Mouse (Mus musculus) MEL (cell line): ENCODE measurements at regions not wholly inside any gene's neighbourhood (a gene's known extent, or its start where the extent isn't known, plus 50 kb on each side); places are given as distances from the start of the nearest gene placed in this dataset.
A peak's percentile ranks its signal among the peaks of the same experiment; 100 is the strongest.

Source experiments
- DNase-seq: peaks from one replicate; pipeline ENCODE4 v3.0.0; 2011; ENCODE audit warnings: low read depth, low spot score
- H3K27ac ChIP-seq: 2 replicates; pipeline ENCODE4 v1.5.1; 2012; ENCODE audit warnings: low read depth, mild to moderate bottlenecking, control low read depth, low read length, moderate library complexity; ENCODE audit not compliant: control insufficient read depth
- H3K27me3 ChIP-seq, 2 experiments: fragments of 150-350 bp in 1 of 2; sonication (generic) in 1 of 2; 2 replicates each; pipeline ENCODE4 v1.6.1; 2012; ENCODE audit warnings: low read length in 2 of 2, mild to moderate bottlenecking in 2 of 2, improper control_type of control experiment in 1 of 2, moderate library complexity in 1 of 2; ENCODE audit not compliant: insufficient read depth in 2 of 2, control insufficient read depth in 1 of 2
- H3K36me3 ChIP-seq, 2 experiments: 2 replicates each; pipeline ENCODE4 v1.6.1; 2012 to 2014; ENCODE audit warnings: low read length in 2 of 2, improper control_type of control experiment in 1 of 2, inconsistent platforms in 1 of 2, mild to moderate bottlenecking in 1 of 2; ENCODE audit not compliant: insufficient read depth in 2 of 2, control insufficient read depth in 1 of 2
- H3K4me1 ChIP-seq, 2 experiments: fragments of 150-350 bp in 1 of 2; sonication (generic) in 1 of 2; 2 replicates each; pipeline ENCODE4 v1.6.1; 2012; ENCODE audit warnings: low read length in 2 of 2, improper control_type of control experiment in 1 of 2, mild to moderate bottlenecking in 1 of 2; ENCODE audit not compliant: insufficient read depth in 2 of 2, control insufficient read depth in 1 of 2
- H3K4me3 ChIP-seq, 2 experiments: fragments of 150-350 bp in 1 of 2; sonication (generic) in 1 of 2; 2 replicates each; pipeline ENCODE4 v1.5.1; 2012; ENCODE audit warnings: low read depth in 2 of 2, low read length in 2 of 2, mild to moderate bottlenecking in 2 of 2, moderate library complexity in 2 of 2, control low read depth in 1 of 2, improper control_type of control experiment in 1 of 2; ENCODE audit not compliant: control insufficient read depth in 1 of 2, insufficient read depth in 1 of 2
- H3K79me2 ChIP-seq: 2 replicates; pipeline ENCODE4 v1.6.1; 2012; ENCODE audit warnings: mild to moderate bottlenecking, low read length, moderate library complexity; ENCODE audit not compliant: control insufficient read depth, poor library complexity, insufficient read depth
- H3K9ac ChIP-seq: 2 replicates; pipeline ENCODE4 v1.6.1; 2012; ENCODE audit warnings: low read depth, mild to moderate bottlenecking, control low read depth, low read length, moderate library complexity; ENCODE audit not compliant: control insufficient read depth, poor library complexity, severe bottlenecking
- H3K9me3 ChIP-seq: fragments of 150-350 bp; sonication (generic); replicated peaks from 2 replicates; pipeline ENCODE4 v1.6.1; 2012; ENCODE audit warnings: mild to moderate bottlenecking, low read length, improper control_type of control experiment, moderate library complexity; ENCODE audit not compliant: insufficient read depth
- CTCF ChIP-seq, 3 experiments: IDR thresholded peaks in 2 of 3; conservative IDR thresholded peaks in 1 of 3; 2 replicates each; pipeline ENCODE4 v1.5.1; 2011 to 2012; ENCODE audit warnings: low read length in 3 of 3, low read depth in 2 of 3, mild to moderate bottlenecking in 2 of 3, improper control_type of control experiment in 1 of 3, inconsistent platforms in 1 of 3, mixed read lengths in 1 of 3, moderate library complexity in 1 of 3; ENCODE audit not compliant: control insufficient read depth in 1 of 3, insufficient read depth in 1 of 3, poor library complexity in 1 of 3, severe bottlenecking in 1 of 3
- GABPA ChIP-seq: IDR thresholded peaks from 2 replicates; pipeline ENCODE4 v1.6.1; 2012; ENCODE audit warnings: low read depth, mild to moderate bottlenecking, inconsistent platforms, low read length, improper control_type of control experiment, moderate library complexity
- GATA1 ChIP-seq: IDR thresholded peaks from 2 replicates; pipeline ENCODE4 v1.6.1; 2011; ENCODE audit warnings: low read depth, low read length, improper control_type of control experiment
- HCFC1 ChIP-seq: IDR thresholded peaks from 2 replicates; pipeline ENCODE4 v1.6.1; 2012; ENCODE audit warnings: low read depth, mild to moderate bottlenecking, inconsistent platforms, low read length, improper control_type of control experiment, moderate library complexity
- JUND ChIP-seq: IDR thresholded peaks from 2 replicates; pipeline ENCODE4 v1.6.1; 2011; ENCODE audit warnings: low read depth, mild to moderate bottlenecking, improper control_type of control experiment, low read length
- KAT2A ChIP-seq: conservative IDR thresholded peaks from 2 replicates; pipeline ENCODE4 v1.6.1; 2012; ENCODE audit warnings: low read depth, low read length, improper control_type of control experiment, inconsistent platforms
- MAX ChIP-seq: IDR thresholded peaks from 2 replicates; pipeline ENCODE4 v1.6.1; 2011; ENCODE audit warnings: low read length, improper control_type of control experiment
- MAZ ChIP-seq: IDR thresholded peaks from 2 replicates; pipeline ENCODE4 v1.6.1; 2012; ENCODE audit warnings: low read depth, mild to moderate bottlenecking, inconsistent platforms, low read length, improper control_type of control experiment
- MXI1 ChIP-seq: IDR thresholded peaks from 2 replicates; pipeline ENCODE4 v1.6.1; 2011; ENCODE audit warnings: mild to moderate bottlenecking, low read depth, low read length, improper control_type of control experiment
- MYB ChIP-seq: IDR thresholded peaks from 2 replicates; pipeline ENCODE4 v1.6.1; 2011; ENCODE audit warnings: mild to moderate bottlenecking, low read depth, low read length, improper control_type of control experiment
- NRF1 ChIP-seq: IDR thresholded peaks from 2 replicates; pipeline ENCODE4 v1.6.1; 2014; ENCODE audit warnings: low read depth, mild to moderate bottlenecking, inconsistent platforms, low read length, improper control_type of control experiment, moderate library complexity; ENCODE audit not compliant: poor library complexity, insufficient read depth, severe bottlenecking
- POLR2A ChIP-seq, 2 experiments: IDR thresholded peaks; 2 replicates each; pipeline ENCODE4 v1.6.1; 2011 to 2012; ENCODE audit warnings: low read length in 2 of 2, mild to moderate bottlenecking in 2 of 2, control low read depth in 1 of 2, improper control_type of control experiment in 1 of 2, low read depth in 1 of 2, moderate library complexity in 1 of 2; ENCODE audit not compliant: control insufficient read depth in 1 of 2, insufficient read depth in 1 of 2, poor library complexity in 1 of 2
- POLR2AphosphoS2 ChIP-seq: IDR thresholded peaks from 2 replicates; pipeline ENCODE4 v1.6.1; 2011; ENCODE audit warnings: low read length, improper control_type of control experiment
- RAD21 ChIP-seq: IDR thresholded peaks from 2 replicates; pipeline ENCODE4 v1.6.1; 2011; ENCODE audit warnings: mild to moderate bottlenecking, low read depth, low read length, improper control_type of control experiment
- SIN3A ChIP-seq: IDR thresholded peaks from 2 replicates; pipeline ENCODE4 v1.6.1; 2012; ENCODE audit warnings: low read length, improper control_type of control experiment, inconsistent platforms
- USF2 ChIP-seq, 2 experiments: IDR thresholded peaks; 2 replicates each; pipeline ENCODE4 v1.6.1; 2011 to 2012; ENCODE audit warnings: improper control_type of control experiment in 2 of 2, low read length in 2 of 2, borderline replicate concordance in 1 of 2, inconsistent platforms in 1 of 2, low read depth in 1 of 2, mild to moderate bottlenecking in 1 of 2; ENCODE audit not compliant: insufficient read depth in 1 of 2
- ZNF384 ChIP-seq: IDR thresholded peaks from 2 replicates; pipeline ENCODE4 v1.6.1; 2012; ENCODE audit warnings: low read depth, mild to moderate bottlenecking, inconsistent platforms, low read length, improper control_type of control experiment

GRCm38 (mm10) chr2:147789877-147790276 is 256.9 kb downstream of the Foxa2 start:
- Histone ChIP-seq H3K27ac (no peak overlapping the region), H3K4me3 (no peak overlapping the region), H3K79me2 (no peaks in the 10 kb centered on the region), H3K4me1 (no peaks in the 10 kb centered on the region), H3K9me3 (no peaks in the 10 kb centered on the region), H3K36me3 (no peaks in the 10 kb centered on the region), H3K9ac (no peak overlapping the region), H3K27me3 (no peaks in the 10 kb centered on the region)
- DNase-seq: no peak
- TF ChIP-seq ZNF384: no peak
- no peak for TF ChIP-seq GATA1
- TF ChIP-seq JUND: no peak
- TF ChIP-seq MYB: no peak
- no peak for TF ChIP-seq MAZ
- TF ChIP-seq MAX: no peak
- TF ChIP-seq POLR2AphosphoS2: no peak
- no peak for TF ChIP-seq POLR2A (IDR thresholded peaks at IDR 0.05; ENCODE audit: control insufficient read depth in 1 of 2, insufficient read depth in 1 of 2, low read depth in 1 of 2, low read length in 2 of 2, poor library complexity in 1 of 2)
- no peak for TF ChIP-seq SIN3A
- TF ChIP-seq HCFC1: no peak
- TF ChIP-seq NRF1: no peak
- no peak for TF ChIP-seq USF2 (IDR thresholded peaks at IDR 0.05; ENCODE audit: borderline replicate concordance in 1 of 2, insufficient read depth in 1 of 2, low read depth in 1 of 2, low read length in 2 of 2)
- no peak for TF ChIP-seq MXI1
- no peak for TF ChIP-seq GABPA
- TF ChIP-seq RAD21: no peak

- TF ChIP-seq MAZ (no peak), RAD21 (peak; percentile 11), MAX (no peak), CTCF (IDR thresholded peaks at IDR 0.05 in 2 of 3, conservative IDR thresholded peaks at IDR 0.05 in 1 of 3; ENCODE audit: control insufficient read depth in 1 of 3, insufficient read depth in 1 of 3, low read depth in 2 of 3, low read length in 3 of 3, poor library complexity in 1 of 3, severe bottlenecking in 1 of 3) (peak; percentile 11 to 29 (median 20); a peak in 1 of 6 replicates), KAT2A (no peak)
- H3K9ac ChIP-seq: no peak overlapping the region
- no peaks in the 10 kb centered on the region for H3K79me2 ChIP-seq
- no peaks in the 10 kb centered on the region for H3K36me3 ChIP-seq
- H3K27ac ChIP-seq: no peak overlapping the region
- no peak overlapping the region for H3K4me3 ChIP-seq
- DNase-seq: peak; percentile 14
- H3K4me1 ChIP-seq: no peaks in the 10 kb centered on the region
- no peaks in the 10 kb centered on the region for H3K27me3 ChIP-seq
- no peaks in the 10 kb centered on the region for H3K9me3 ChIP-seq
Measured at GRCm38 (mm10) chr2:147789268-147789667, 257.5 kb downstream of the Foxa2 start.
